Mouse (Mus musculus): Measurements from ENCODE around the gene Dpt.
"Not testable (repeated sequence)": the region's sequence is repeated elsewhere in the genome, so short reads cannot be mapped to it uniquely, and the experiment has no call there.

Gene Dpt

GRCm38 (mm10) chr1:164796471-164796870 lies at the start of gene Dpt:
Dpt (plus strand) TSS chr1:164796644.
- DNase-seq (ENCODE audit: low read depth in 2 of 2, low spot score in 2 of 2): no peak

GRCm38 (mm10) chr1:164753736-164754135 lies 42.7 kb upstream of the Dpt start:
- no peak for DNase-seq (ENCODE audit: low read depth in 2 of 2, low spot score in 2 of 2)

- no peak for DNase-seq (ENCODE audit: low read depth in 2 of 2, low spot score in 2 of 2)
These were observed 40.8 kb upstream of the Dpt start for GRCm38 (mm10) chr1:164755671-164756070.

- no peak for DNase-seq (ENCODE audit: low read depth in 2 of 2, low spot score in 2 of 2)
These were observed 39.5 kb upstream of the Dpt start for GRCm38 (mm10) chr1:164756951-164757350.

- no peak for DNase-seq (ENCODE audit: low read depth in 2 of 2, low spot score in 2 of 2)
These were observed 38.0 kb upstream of the Dpt start for GRCm38 (mm10) chr1:164758401-164758800.

GRCm38 (mm10) chr1:164762276-164762675 lies 34.2 kb upstream of the Dpt start:
- DNase-seq (ENCODE audit: low read depth in 2 of 2, low spot score in 2 of 2): no peak

- DNase-seq (ENCODE audit: low read depth in 2 of 2, low spot score in 2 of 2): no peak
These were observed 29.8 kb upstream of the Dpt start for GRCm38 (mm10) chr1:164766646-164767045.

GRCm38 (mm10) chr1:164770611-164771010 lies 25.8 kb upstream of the Dpt start:
- DNase-seq (ENCODE audit: low read depth in 2 of 2, low spot score in 2 of 2): no peak

GRCm38 (mm10) chr1:164780851-164781510 lies 15.5 kb upstream of the Dpt start:
- no peak for DNase-seq (ENCODE audit: low read depth in 2 of 2, low spot score in 2 of 2)

GRCm38 (mm10) chr1:164786165-164786564 lies 10.3 kb upstream of the Dpt start:
- DNase-seq (ENCODE audit: low read depth in 2 of 2, low spot score in 2 of 2): no peak

GRCm38 (mm10) chr1:164787771-164788170 lies 8.7 kb upstream of the Dpt start:
- no peak for DNase-seq (ENCODE audit: low read depth in 2 of 2, low spot score in 2 of 2)

- no peak for DNase-seq (ENCODE audit: low read depth in 2 of 2, low spot score in 2 of 2)
These were observed 8.2 kb upstream of the Dpt start for GRCm38 (mm10) chr1:164788292-164788691.

- DNase-seq (ENCODE audit: low read depth in 2 of 2, low spot score in 2 of 2): not testable (repeated sequence)
These were observed 6.1 kb upstream of the Dpt start for GRCm38 (mm10) chr1:164790296-164790695.

- no peak for DNase-seq (ENCODE audit: low read depth in 2 of 2, low spot score in 2 of 2)
These were observed 3.4 kb upstream of the Dpt start for GRCm38 (mm10) chr1:164793049-164793448.

GRCm38 (mm10) chr1:164797746-164798285 lies 1.4 kb downstream of the Dpt start:
- DNase-seq (ENCODE audit: low read depth in 2 of 2, low spot score in 2 of 2): no peak

- DNase-seq (ENCODE audit: low read depth in 2 of 2, low spot score in 2 of 2): no peak
These were observed 2.1 kb downstream of the Dpt start for GRCm38 (mm10) chr1:164798471-164798922.

- no peak for DNase-seq (ENCODE audit: low read depth in 2 of 2, low spot score in 2 of 2)
These were observed 2.7 kb downstream of the Dpt start for GRCm38 (mm10) chr1:164799161-164799560.

- no peak for DNase-seq (ENCODE audit: low read depth in 2 of 2, low spot score in 2 of 2)
These were observed 7.8 kb downstream of the Dpt start for GRCm38 (mm10) chr1:164804277-164804676.

GRCm38 (mm10) chr1:164804751-164805435 lies 8.4 kb downstream of the Dpt start:
- no peak for DNase-seq (ENCODE audit: low read depth in 2 of 2, low spot score in 2 of 2)

GRCm38 (mm10) chr1:164809371-164809770 lies 12.9 kb downstream of the Dpt start:
- no peak for DNase-seq (ENCODE audit: low read depth in 2 of 2, low spot score in 2 of 2)

- no peak for DNase-seq (ENCODE audit: low read depth in 2 of 2, low spot score in 2 of 2)
These were observed 14.9 kb downstream of the Dpt start for GRCm38 (mm10) chr1:164811296-164811695.

- no peak for DNase-seq (ENCODE audit: low read depth in 2 of 2, low spot score in 2 of 2)
These were observed 17.8 kb downstream of the Dpt start for GRCm38 (mm10) chr1:164814243-164814642.
